Mouse (Mus musculus): ENCODE data around the gene Fbxl7. TPM values are rescaled to one million over a fixed set of nuclear protein-coding genes. Genes with fewer than 3 reads are reported as not detected.

Fbxl7 gene
- polyA plus RNA-seq, 1 experiment from 2014 or later: 20.3 TPM

DNA sequence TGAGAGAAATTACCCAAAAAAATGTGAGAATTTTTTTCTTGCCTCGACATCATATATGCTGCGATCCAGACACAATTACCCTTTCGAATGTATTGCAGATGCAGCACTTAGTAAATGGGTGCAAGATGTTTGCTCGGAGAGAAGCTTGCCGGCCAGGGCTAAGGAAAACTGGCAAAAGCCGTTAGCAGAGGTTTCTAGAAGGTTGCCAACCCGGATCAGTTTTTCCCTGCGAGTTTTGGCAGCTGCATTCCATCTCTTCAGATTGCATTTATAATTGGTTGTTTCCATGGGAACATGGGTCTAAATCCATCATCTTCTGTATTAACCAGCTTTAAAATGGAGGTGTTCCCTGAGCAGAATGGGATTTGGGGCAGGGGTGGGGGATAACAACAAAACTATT lies 240.4 kb downstream of the Fbxl7 start:
- Histone ChIP-seq H3K4me1 (ENCODE audit: control insufficient read depth, insufficient read depth, low read length) (no peaks in the 10 kb centered on the region), H3K36me3 (ENCODE audit: control insufficient read depth, insufficient read depth, low read length) (no peaks in the 10 kb centered on the region), H3K9ac (ENCODE audit: low read length) (no peak overlapping the region), H3K9me3 (ENCODE audit: control insufficient read depth, low read length) (no peaks in the 10 kb centered on the region), H3K4me3 (ENCODE audit: low read depth, low read length) (no peak overlapping the region), H3K27me3 (ENCODE audit: control insufficient read depth, insufficient read depth, low read length) (no peaks in the 10 kb centered on the region), H3K27ac (replicated peaks; ENCODE audit: low read depth, low read length) (no peak overlapping the region), H3K4me2 (ENCODE audit: low read depth, severe bottlenecking) (no peak overlapping the region)
- no peak for ATAC-seq (ENCODE audit: insufficient number of reproducible peaks, low FRiP score, low TSS enrichment, low read depth)
- WGBS: 62% methylated on average over 8 of the region's 8 CpGs
- DNase-seq (ENCODE audit: low spot score): peak; percentile 23

DNA sequence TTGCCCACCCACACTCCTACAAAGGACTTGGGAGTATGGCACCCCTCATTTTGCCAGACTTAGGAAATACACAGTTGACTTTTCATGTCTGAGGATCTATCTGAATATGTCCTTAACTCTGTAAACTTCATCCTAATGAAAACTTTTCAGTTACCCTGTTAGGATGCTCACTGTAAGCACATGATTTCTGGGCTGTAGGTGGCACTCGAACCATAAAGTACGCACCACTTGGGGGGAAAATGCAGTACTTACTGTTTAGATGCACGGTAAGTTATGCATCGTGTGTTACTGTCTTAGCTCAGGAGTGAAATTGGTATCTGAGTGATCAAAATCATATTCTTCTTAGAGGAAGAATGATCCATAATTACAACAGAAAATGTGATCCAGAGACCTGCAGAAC lies 252.8 kb downstream of the Fbxl7 start:
- no peak overlapping the region for H3K4me2 ChIP-seq (ENCODE audit: low read depth, severe bottlenecking)
- DNase-seq (ENCODE audit: low spot score) (no peak), ATAC-seq (ENCODE audit: insufficient number of reproducible peaks, low FRiP score, low TSS enrichment, low read depth) (no peak)
- no peak overlapping the region for H3K4me3 ChIP-seq (ENCODE audit: low read depth, low read length)
- no peaks in the 10 kb centered on the region for H3K27me3 ChIP-seq (ENCODE audit: control insufficient read depth, insufficient read depth, low read length)
- 95% methylated on average over 4 of the region's 4 CpGs for WGBS
- no peak overlapping the region for H3K9ac ChIP-seq (ENCODE audit: low read length)
- H3K9me3 ChIP-seq (ENCODE audit: control insufficient read depth, low read length): no peaks in the 10 kb centered on the region
- no peaks in the 10 kb centered on the region for H3K4me1 ChIP-seq (ENCODE audit: control insufficient read depth, insufficient read depth, low read length)
- H3K27ac ChIP-seq (replicated peaks; ENCODE audit: low read depth, low read length): no peak overlapping the region
- no peaks in the 10 kb centered on the region for H3K36me3 ChIP-seq (ENCODE audit: control insufficient read depth, insufficient read depth, low read length)

DNA sequence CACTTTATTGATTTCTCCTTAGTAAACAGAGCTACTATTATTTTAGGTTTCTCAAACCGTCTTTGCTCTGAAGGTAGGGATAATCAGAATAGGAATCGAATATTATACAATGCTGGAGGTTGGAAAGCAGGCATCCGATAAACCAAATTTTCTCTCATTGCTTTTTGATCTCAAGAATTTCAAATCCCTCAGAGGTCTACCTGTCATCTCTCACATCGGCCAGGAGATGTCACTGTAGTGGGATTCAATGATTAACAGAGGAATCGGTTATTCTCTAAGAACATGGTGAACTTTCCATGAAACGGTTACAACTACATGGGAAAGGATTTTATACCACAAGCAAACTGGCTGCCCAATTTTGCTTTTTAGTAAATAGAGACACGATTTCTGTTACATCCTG lies 255.7 kb downstream of the Fbxl7 start:
- no peak for ATAC-seq (ENCODE audit: insufficient number of reproducible peaks, low FRiP score, low TSS enrichment, low read depth)
- WGBS: 73% methylated on average over 7 of the region's 7 CpGs
- H3K27me3 ChIP-seq (ENCODE audit: control insufficient read depth, insufficient read depth, low read length): no peaks in the 10 kb centered on the region

DNA sequence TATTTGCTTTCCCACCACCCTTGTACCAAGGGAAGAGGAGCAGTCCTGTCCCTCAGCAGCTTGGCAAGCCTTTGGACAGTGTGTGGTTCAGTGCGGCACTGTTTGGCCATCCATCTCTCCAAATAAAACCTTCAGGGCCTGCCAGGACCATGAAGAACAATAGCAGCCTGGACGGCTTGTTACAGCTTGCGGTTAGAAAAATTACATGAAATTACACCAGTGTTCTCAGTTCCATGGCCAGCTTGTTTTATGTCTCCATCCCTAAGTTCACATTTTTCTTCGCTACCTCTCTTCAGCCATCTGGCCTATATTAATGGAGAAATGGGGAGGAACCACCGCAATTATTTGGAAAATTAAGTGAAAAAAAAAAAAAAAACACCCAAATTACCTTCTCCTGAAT lies 259.8 kb downstream of the Fbxl7 start:
- WGBS: 86% methylated on average over 5 of the region's 5 CpGs
- Histone ChIP-seq H3K9me3 (ENCODE audit: control insufficient read depth, low read length) (no peaks in the 10 kb centered on the region), H3K27ac (replicated peaks; ENCODE audit: low read depth, low read length) (no peak overlapping the region), H3K9ac (ENCODE audit: low read length) (no peak overlapping the region), H3K4me3 (ENCODE audit: low read depth, low read length) (no peak overlapping the region), H3K4me1 (ENCODE audit: control insufficient read depth, insufficient read depth, low read length) (no peaks in the 10 kb centered on the region), H3K4me2 (ENCODE audit: low read depth, severe bottlenecking) (no peak overlapping the region), H3K27me3 (ENCODE audit: control insufficient read depth, insufficient read depth, low read length) (no peaks in the 10 kb centered on the region), H3K36me3 (ENCODE audit: control insufficient read depth, insufficient read depth, low read length) (no peaks in the 10 kb centered on the region)
- DNase-seq (ENCODE audit: low spot score) (no peak), ATAC-seq (ENCODE audit: insufficient number of reproducible peaks, low FRiP score, low TSS enrichment, low read depth) (no peak)

More for the DNA sequence above, 255.7 kb downstream of the Fbxl7 start:
- DNase-seq (ENCODE audit: low spot score): no peak
- no peak overlapping the region for H3K27ac ChIP-seq (replicated peaks; ENCODE audit: low read depth, low read length)
- H3K9ac ChIP-seq (ENCODE audit: low read length): no peak overlapping the region
- no peaks in the 10 kb centered on the region for H3K4me1 ChIP-seq (ENCODE audit: control insufficient read depth, insufficient read depth, low read length)
- no peaks in the 10 kb centered on the region for H3K36me3 ChIP-seq (ENCODE audit: control insufficient read depth, insufficient read depth, low read length)
- no peaks in the 10 kb centered on the region for H3K9me3 ChIP-seq (ENCODE audit: control insufficient read depth, low read length)
- no peak overlapping the region for H3K4me3 ChIP-seq (ENCODE audit: low read depth, low read length)
- no peak overlapping the region for H3K4me2 ChIP-seq (ENCODE audit: low read depth, severe bottlenecking)

DNA sequence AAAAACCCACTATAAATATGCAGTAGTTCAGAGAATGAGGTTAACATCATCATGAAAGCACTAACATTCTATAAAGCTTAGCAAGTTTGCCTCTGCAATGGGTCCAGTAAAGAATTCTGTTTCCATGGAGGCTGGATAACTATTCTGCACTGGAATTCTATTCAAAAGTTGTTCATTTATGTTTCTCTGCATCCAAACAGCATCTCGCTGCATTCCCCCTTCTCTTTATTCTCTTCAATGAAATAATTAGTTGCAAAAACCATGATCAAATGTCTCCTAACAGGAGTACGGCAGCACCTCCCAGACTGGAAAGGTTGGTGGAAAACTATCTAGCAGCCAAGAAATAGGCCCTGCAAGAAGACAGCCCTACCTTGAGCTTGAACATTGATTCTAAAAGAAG lies 267.2 kb downstream of the Fbxl7 start:
- 92% methylated on average over 2 of the region's 2 CpGs for WGBS

DNA sequence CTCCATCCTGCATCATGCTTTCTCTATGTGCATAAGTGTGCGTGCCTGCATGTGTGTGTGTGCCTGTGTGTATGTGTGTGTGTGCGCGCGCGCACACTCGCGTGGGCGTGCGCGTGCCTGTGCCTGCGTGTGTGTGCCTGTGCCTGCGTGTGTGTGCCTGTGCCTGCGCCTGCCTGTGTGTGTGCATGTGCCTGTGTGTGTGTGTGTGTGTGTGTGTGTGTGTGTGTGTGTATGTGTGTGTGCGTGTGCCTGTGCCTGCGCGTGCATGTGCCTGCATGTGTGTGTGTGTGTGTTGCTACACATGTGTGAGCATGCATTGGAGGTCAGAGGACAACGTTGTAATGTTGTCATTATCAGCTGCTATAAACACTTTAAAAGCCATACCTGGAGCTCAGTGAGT lies 272.1 kb downstream of the Fbxl7 start:
- Histone ChIP-seq H3K4me2 (ENCODE audit: low read depth, severe bottlenecking) (no peak overlapping the region), H3K36me3 (ENCODE audit: control insufficient read depth, insufficient read depth, low read length) (no peaks in the 10 kb centered on the region), H3K9me3 (ENCODE audit: control insufficient read depth, low read length) (no peaks in the 10 kb centered on the region), H3K27ac (replicated peaks; ENCODE audit: low read depth, low read length) (no peak overlapping the region), H3K4me1 (ENCODE audit: control insufficient read depth, insufficient read depth, low read length) (peaks cover 3% of the 10 kb centered on the region; the same call in 1 of the 2 replicates), H3K4me3 (ENCODE audit: low read depth, low read length) (no peak overlapping the region), H3K9ac (ENCODE audit: low read length) (no peak overlapping the region), H3K27me3 (ENCODE audit: control insufficient read depth, insufficient read depth, low read length) (no peaks in the 10 kb centered on the region)
- DNase-seq (ENCODE audit: low spot score) (no peak), ATAC-seq (ENCODE audit: insufficient number of reproducible peaks, low FRiP score, low TSS enrichment, low read depth) (no peak)
- 95% methylated on average over 17 of the region's 17 CpGs for WGBS

More for the DNA sequence above, 267.2 kb downstream of the Fbxl7 start:
- no peaks in the 10 kb centered on the region for H3K36me3 ChIP-seq (ENCODE audit: control insufficient read depth, insufficient read depth, low read length)
- no peaks in the 10 kb centered on the region for H3K9me3 ChIP-seq (ENCODE audit: control insufficient read depth, low read length)
- DNase-seq (ENCODE audit: low spot score): no peak
- no peaks in the 10 kb centered on the region for H3K4me1 ChIP-seq (ENCODE audit: control insufficient read depth, insufficient read depth, low read length)
- H3K4me2 ChIP-seq (ENCODE audit: low read depth, severe bottlenecking): no peak overlapping the region
- H3K27ac ChIP-seq (replicated peaks; ENCODE audit: low read depth, low read length): no peak overlapping the region
- H3K4me3 ChIP-seq (ENCODE audit: low read depth, low read length): no peak overlapping the region
- ATAC-seq (ENCODE audit: insufficient number of reproducible peaks, low FRiP score, low TSS enrichment, low read depth): no peak
- no peaks in the 10 kb centered on the region for H3K27me3 ChIP-seq (ENCODE audit: control insufficient read depth, insufficient read depth, low read length)
- H3K9ac ChIP-seq (ENCODE audit: low read length): no peak overlapping the region

DNA sequence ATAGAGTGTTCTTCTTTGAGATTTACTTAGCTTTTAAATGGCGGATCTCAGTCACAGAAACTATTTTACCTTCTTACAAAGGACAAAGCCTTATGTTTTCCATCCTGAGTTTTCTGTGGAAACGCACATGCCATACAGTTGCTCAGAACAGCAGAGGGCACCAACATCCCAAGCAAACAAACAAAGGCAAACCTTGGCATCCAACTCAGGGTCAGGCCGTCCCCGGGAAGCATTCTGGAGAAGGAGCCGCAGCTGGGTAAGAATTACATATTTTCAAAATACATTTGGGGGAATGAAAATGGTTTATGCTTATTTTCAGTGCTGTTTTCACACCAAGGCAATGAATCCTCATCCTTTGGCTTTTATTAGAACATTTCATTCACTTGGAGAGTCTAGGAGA lies 275.1 kb downstream of the Fbxl7 start:
- Histone ChIP-seq H3K27me3 (ENCODE audit: control insufficient read depth, insufficient read depth, low read length) (no peaks in the 10 kb centered on the region), H3K4me2 (ENCODE audit: low read depth, severe bottlenecking) (no peak overlapping the region), H3K36me3 (ENCODE audit: control insufficient read depth, insufficient read depth, low read length) (no peaks in the 10 kb centered on the region), H3K4me1 (ENCODE audit: control insufficient read depth, insufficient read depth, low read length) (peaks cover 3% of the 10 kb centered on the region; the same call in 1 of the 2 replicates), H3K4me3 (ENCODE audit: low read depth, low read length) (no peak overlapping the region), H3K9me3 (ENCODE audit: control insufficient read depth, low read length) (no peaks in the 10 kb centered on the region), H3K27ac (replicated peaks; ENCODE audit: low read depth, low read length) (no peak overlapping the region), H3K9ac (ENCODE audit: low read length) (no peak overlapping the region)
- no peak for ATAC-seq (ENCODE audit: insufficient number of reproducible peaks, low FRiP score, low TSS enrichment, low read depth)
- 61% methylated on average over 5 of the region's 5 CpGs for WGBS
- peak; percentile 61 for DNase-seq (ENCODE audit: low spot score)

DNA sequence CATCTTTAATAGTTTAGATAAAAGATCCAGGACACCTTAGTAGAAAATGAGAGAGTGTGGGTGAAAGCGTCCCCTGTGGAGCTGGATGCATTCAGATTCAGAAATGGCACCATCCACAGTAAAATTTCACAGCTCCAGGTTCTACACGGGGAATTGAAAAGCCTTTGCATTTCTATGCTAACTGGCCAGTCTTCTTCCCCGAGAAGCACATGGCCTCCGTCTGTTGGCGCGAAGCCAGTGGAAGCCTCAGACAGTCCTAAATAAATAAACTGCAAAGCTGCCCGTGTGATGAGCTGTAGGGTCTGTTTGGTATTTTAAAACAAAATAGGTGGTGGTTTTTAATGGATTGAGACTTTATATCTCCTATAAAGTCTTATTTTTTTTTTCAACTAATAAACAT lies 276.2 kb downstream of the Fbxl7 start:
- peaks cover 3% of the 10 kb centered on the region; the same call in 1 of the 2 replicates for H3K4me1 ChIP-seq (ENCODE audit: control insufficient read depth, insufficient read depth, low read length)
- H3K27me3 ChIP-seq (ENCODE audit: control insufficient read depth, insufficient read depth, low read length): no peaks in the 10 kb centered on the region
- no peak overlapping the region for H3K4me2 ChIP-seq (ENCODE audit: low read depth, severe bottlenecking)
- H3K9ac ChIP-seq (ENCODE audit: low read length): no peak overlapping the region
- no peak overlapping the region for H3K4me3 ChIP-seq (ENCODE audit: low read depth, low read length)
- no peaks in the 10 kb centered on the region for H3K9me3 ChIP-seq (ENCODE audit: control insufficient read depth, low read length)
- ATAC-seq (ENCODE audit: insufficient number of reproducible peaks, low FRiP score, low TSS enrichment, low read depth): no peak
- no peak overlapping the region for H3K27ac ChIP-seq (replicated peaks; ENCODE audit: low read depth, low read length)
- no peaks in the 10 kb centered on the region for H3K36me3 ChIP-seq (ENCODE audit: control insufficient read depth, insufficient read depth, low read length)
- 76% methylated on average over 7 of the region's 7 CpGs for whole genome bisulfite sequencing
- DNase-seq (ENCODE audit: low spot score): no peak

DNA sequence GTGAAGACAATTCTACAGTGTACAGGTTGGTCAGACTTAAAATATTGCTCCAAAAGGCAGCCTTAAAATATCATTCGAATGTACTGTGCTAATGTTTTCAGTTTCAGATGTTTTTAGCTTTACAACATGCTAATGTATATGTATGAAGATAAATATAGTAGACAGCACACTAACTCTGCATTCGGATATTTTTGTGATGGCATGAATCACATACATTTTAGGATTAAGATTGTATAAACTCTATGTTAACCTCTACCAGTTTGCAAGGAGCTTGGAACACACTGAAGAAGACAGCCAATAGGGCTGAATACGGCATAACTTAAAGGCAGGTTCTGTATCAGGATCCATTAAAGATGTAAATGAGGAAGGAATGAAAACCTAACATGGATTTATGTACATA lies 299.1 kb downstream of the Fbxl7 start:
- ATAC-seq (ENCODE audit: insufficient number of reproducible peaks, low FRiP score, low TSS enrichment, low read depth) (no peak), DNase-seq (ENCODE audit: low spot score) (no peak)
- no peak overlapping the region for H3K4me3 ChIP-seq (ENCODE audit: low read depth, low read length)
- H3K4me1 ChIP-seq (ENCODE audit: control insufficient read depth, insufficient read depth, low read length): no peaks in the 10 kb centered on the region
- H3K9me3 ChIP-seq (ENCODE audit: control insufficient read depth, low read length): no peaks in the 10 kb centered on the region
- no peaks in the 10 kb centered on the region for H3K36me3 ChIP-seq (ENCODE audit: control insufficient read depth, insufficient read depth, low read length)
- H3K4me2 ChIP-seq (ENCODE audit: low read depth, severe bottlenecking): no peak overlapping the region
- WGBS: 93% methylated on average over 3 of the region's 3 CpGs
- H3K9ac ChIP-seq (ENCODE audit: low read length): no peak overlapping the region
- no peak overlapping the region for H3K27ac ChIP-seq (replicated peaks; ENCODE audit: low read depth, low read length)
- H3K27me3 ChIP-seq (ENCODE audit: control insufficient read depth, insufficient read depth, low read length): no peaks in the 10 kb centered on the region
